Mouse (Mus musculus): Measurements from ENCODE around the gene Tmem150a.

Gene Tmem150a

DNA sequence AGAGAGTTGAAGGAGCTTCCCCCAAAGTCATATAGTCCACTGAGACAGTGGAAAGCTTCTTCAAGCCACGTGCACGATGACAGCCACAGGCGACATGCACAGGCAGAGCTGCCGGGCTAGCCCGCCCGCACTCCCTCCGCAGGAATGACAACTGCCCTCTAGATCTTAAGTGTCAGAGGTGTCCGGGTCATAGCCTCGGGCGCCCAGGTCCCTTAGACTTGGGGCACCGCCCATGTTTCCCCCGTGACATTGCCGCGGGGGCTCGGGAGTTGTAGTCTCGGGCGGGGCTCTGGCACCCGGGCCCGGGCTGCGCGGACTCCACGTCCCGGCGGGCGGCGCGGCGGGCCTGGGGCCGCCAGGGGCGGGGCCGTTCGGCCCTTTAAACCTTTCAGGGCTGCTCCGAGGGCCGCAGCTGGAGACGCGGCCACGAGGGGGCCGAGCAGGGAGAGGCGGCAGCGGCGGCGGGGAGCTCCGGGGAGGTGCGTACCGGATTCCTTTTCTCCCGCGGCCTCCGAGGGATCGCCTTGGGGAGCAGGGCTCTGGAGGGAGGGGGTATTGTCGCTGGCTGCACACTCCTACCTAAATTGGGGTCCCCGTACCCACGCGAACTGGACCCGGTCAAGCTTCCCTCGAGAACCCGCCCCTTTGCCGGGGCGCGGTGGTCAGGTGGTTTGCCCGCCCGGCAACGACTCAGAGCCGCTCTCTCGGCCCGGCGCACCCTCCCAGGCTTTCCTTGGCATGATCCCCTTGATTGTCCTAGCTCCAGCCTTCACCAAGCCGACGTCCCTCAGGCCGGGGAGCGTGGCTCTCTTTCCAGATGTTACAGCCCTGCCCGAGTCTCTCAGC is at the start of gene Tmem150a:
Tmem150a (plus strand) TSS at position 382 of the 846 bp plus-strand sequence.
- peak; percentile 62 to 73 for DNase-seq (ENCODE audit: low spot score in 2 of 2)

GRCm38 (mm10) chr6:72312198-72312597 is 43.0 kb upstream of the Tmem150a start:
- DNase-seq (ENCODE audit: low spot score in 2 of 2), result no peak

- no peak for DNase-seq (ENCODE audit: low spot score in 2 of 2)
Observed at GRCm38 (mm10) chr6:72313124-72313867, 42.0 kb upstream of the Tmem150a start.

- DNase-seq (ENCODE audit: low spot score in 2 of 2), result no peak
Observed at GRCm38 (mm10) chr6:72315384-72315783, 39.9 kb upstream of the Tmem150a start.

DNA sequence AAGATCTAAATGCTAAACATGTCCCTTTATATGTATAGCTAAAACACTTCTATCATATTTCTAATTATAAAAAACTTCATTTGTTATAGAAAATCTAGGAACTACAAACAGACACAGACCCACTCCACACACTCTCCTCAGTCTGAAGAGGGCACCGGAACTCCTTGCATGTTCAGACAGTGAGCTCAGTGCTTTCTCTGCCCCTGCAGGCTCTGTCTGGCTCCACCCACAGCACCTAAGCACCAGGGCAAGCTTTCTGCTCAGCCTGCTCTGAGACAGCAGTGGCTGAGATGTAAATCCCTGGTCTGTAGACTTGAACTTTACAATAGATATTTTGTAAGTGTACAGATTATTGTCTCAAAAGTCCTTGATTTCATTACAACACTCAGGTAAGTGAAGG is 39.2 kb upstream of the Tmem150a start:
- no peak for DNase-seq (ENCODE audit: low spot score in 2 of 2)

DNA sequence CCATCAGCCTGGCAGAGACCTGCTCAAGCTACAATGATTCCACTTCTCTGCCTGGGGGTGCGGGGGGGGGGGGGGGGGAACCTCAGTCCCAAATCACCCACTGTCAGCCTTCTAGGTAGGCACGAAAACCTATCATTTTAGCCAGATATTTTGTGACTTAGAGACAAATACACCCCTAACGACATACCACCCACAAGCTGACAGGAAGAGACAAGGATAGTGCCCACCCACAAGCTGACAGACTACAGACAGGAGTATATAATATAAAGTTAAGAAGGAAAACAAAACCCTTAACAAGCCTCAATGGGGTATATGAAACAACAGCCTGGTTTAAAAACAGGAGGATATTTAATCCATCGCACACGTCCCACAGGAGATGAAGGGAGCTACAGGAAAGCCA is 36.8 kb upstream of the Tmem150a start:
- DNase-seq (ENCODE audit: low spot score in 2 of 2), result no peak

- peak; percentile 21 to 41 for DNase-seq (ENCODE audit: low spot score in 2 of 2)
Observed at GRCm38 (mm10) chr6:72319019-72319418, 36.2 kb upstream of the Tmem150a start.

GRCm38 (mm10) chr6:72322936-72323335 is 32.3 kb upstream of the Tmem150a start:
- DNase-seq (ENCODE audit: low spot score in 2 of 2), result no peak

DNA sequence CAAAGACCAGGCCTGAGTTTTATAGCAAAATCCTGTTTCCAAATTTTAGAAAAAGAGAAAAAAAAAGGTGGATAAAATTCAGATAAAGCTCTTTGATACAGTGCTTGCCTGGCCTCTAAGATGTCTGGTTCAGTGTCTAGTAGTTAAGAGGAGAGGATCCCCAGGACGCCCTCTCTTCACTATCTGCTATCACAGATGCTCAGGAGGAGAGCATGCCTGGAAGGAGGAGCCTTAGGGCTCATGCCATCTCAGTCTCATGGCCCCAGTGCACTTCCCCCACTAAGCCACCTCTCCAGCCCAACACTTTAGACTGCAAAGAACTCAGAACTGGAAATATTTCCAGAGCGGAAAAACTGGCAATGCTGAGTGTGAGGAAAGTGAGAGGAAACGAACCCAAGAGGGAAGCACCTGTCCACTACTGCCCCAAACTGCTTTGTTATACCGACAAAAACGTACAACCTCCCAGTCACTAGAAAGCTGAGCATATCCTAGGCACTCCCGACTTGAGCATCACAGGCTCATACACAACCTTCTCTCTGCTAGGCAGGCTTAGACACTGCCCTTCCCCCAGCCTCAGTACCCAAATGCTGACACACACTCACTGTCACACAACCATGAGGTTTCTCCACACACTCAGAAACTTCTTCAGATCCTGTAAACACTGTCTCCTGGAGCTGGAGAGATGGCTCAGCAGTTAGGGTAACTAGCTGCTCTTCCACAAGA is 31.3 kb upstream of the Tmem150a start:
- no peak for DNase-seq (ENCODE audit: low spot score in 2 of 2)

DNA sequence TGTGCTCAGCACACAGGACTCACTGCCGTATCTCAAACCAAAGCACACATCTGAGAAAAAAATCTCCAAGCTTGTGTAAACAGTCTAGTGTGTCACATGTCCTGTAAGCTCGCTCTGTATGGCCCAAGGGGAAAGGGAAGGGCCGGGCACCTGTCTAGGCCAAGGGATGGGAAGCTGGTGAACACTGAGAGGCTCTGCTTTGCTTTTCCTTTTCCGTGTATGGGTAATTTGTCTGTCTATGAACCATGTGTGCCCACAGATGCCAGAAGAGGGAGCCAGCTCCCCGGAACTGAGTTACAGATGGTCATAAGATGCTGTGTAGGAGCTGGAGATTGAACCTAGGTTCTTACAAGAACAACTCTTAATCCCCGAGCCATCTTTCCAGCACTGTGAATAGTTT is 29.0 kb upstream of the Tmem150a start:
- DNase-seq (ENCODE audit: low spot score in 2 of 2), result peak; percentile 36 to 37

- DNase-seq (ENCODE audit: low spot score in 2 of 2), result no peak
Observed at GRCm38 (mm10) chr6:72329019-72329418, 26.2 kb upstream of the Tmem150a start.

DNA sequence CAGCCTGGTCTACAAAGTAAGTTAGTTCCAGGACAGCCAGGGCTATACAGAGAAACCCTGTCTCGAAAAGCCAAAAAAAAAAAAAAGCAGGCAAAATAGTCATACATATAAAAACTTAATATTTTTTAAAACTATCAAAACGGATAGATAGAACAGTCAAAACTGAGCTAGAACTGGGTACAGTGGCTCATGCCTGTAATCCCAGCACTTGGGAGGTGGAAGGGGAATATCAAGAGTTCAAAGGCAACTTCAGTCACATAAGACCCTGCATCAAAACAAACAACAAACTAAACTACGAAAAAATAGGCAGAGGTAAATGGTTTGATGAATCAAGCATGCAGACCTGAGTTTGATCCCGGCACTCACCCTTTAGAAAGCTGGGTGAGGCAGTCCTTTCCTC is 25.1 kb upstream of the Tmem150a start:
- no peak for DNase-seq (ENCODE audit: low spot score in 2 of 2)

DNA sequence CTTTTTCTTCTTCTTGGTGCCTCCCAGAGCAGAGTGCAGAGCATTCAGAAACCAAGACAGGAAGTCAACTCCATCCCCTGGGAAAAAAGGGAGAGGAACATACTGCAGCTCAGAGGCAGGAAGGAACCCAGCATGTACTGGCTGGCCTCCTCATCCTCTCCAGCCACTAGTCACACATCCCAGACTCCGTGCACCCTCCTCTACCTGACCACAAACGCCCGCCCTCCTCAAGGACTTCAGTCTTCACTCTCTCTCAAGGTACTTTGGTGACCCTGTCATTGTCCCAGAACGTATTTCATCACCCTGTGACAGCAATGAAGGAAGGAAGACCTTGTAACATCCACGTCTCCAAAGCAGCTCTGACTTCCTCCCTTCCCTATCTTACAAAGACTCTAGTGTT is 22.1 kb upstream of the Tmem150a start:
- DNase-seq (ENCODE audit: low spot score in 2 of 2), result no peak

DNA sequence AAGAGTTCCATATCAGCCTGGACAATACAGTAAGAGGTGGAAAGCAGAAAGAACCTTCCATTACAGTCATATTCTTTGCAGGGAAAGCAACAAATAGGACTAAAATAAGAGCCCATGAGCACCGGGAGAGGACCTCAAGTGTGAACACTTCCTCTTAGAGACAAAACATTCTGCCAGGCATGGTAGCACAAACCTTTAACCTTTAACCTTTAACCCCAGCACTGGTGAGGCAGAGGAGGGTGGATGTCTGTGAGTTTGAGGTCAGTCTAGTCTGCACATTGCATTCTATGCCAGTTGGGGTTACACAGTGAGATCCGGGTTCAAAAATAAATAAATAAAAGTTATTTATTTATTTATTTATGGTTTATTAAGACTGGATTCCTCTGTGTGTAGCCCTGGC is 14.8 kb upstream of the Tmem150a start:
- no peak for DNase-seq (ENCODE audit: low spot score in 2 of 2)

GRCm38 (mm10) chr6:72344396-72345073 is 10.7 kb upstream of the Tmem150a start:
- DNase-seq (ENCODE audit: low spot score in 2 of 2), result no peak

DNA sequence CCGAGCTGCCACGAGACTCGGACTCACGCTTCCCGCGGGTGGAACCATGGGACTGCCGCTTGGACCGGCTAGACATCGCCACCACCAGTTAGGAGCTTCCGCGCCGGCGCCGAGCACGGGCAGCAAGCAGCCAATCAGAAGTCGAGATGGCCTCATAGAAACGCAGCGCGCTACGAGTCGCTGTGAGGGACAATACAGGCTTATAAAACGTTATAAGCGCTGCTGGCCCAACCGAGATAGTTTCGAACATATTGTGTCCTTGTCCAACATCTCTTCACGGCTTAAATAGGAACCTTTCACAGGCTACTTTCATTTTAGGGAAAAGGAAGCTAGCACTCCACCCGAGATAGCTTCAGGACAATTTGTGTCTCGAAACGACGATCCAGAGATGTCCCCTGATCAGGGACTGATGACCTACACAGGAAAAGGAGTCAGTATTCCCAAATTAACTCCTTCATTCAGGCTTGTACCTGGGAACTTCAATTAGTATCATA is 10.1 kb upstream of the Tmem150a start, which contains the start of gene Usp39:
Usp39 (minus strand) TSS at position 111 of the 494 bp plus-strand sequence.
- DNase-seq (ENCODE audit: low spot score in 2 of 2), result peak; percentile 93 to 95

DNA sequence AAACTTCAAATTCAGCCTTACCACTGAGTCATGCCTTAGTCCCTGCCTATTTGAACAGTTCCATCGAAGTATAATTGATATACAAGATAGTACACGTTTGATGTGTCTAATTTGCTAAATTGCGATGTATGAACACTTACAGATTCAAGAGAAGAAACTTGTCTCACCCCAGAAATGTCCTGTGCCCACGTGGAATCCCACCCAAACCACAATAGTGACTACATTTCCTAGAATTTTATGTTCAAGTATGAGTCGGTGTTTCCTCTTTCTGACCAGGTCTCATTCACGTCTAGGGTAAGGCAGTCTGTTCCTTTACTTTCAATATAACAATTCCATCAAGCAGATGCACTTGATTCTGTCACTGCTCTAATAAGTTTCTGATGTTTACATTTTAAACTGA is 9.6 kb upstream of the Tmem150a start:
- DNase-seq (ENCODE audit: low spot score in 2 of 2), result no peak

DNA sequence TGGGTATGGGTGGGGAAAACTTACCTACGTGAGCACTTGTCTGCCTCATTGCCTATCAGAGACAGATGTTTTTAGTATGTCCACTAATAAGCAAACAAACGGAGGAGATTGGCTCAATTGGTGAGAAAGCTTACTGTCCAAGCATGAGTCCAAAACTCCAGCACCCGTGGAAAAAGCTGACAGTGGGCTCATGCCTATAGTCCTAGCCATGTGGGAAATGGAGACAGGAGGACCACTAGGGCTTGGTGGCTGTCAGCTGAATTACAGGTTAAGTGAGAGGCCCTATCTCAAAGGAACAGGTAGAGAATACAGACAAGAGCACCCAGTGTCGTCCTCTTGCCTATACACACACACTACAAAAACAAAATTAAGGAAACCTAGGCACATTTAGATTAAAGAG is 9.0 kb upstream of the Tmem150a start:
- no peak for DNase-seq (ENCODE audit: low spot score in 2 of 2)

DNA sequence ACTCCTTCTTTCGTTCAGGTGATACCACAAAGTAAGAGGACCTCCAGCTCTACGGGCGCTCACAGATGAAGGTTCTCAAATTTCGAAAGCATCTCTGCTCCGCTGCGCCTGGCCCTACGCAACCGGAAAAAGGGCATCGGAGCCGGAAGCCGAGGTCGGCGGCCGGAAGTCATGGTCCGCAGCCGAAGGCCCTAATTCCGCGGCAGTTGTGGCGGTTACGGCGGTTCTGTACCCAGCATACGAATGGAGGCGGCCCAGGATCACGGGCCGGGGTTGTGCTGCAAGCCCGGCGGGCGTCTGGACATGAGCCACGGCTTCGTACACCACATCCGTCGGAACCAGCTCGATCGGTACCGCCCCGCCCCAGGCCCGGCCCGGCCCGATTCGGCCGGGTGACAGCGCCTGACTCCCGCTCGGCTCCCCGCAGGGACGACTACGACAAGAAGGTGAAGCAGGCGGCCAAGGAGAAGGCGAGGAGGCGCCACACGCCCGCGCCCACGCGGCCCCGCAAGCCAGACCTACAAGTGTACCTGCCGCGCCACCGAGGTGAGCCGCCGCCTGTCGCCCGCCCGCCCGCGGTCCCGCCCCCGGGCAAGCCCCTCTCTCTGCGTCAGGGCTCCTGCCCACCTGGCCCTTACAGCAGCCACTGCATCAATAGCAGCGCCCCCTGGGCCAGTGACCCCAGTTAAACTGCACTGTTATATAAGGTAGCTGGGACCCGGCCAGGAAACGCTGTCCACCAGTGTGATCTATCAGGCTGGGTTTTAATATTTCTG is 7.9 kb upstream of the Tmem150a start, which contains the start of gene 0610030E20Rik:
0610030E20Rik (plus strand) TSS at position 152 of the 776 bp plus-strand sequence.
- DNase-seq (ENCODE audit: low spot score in 2 of 2), result peak; percentile 66 to 69

DNA sequence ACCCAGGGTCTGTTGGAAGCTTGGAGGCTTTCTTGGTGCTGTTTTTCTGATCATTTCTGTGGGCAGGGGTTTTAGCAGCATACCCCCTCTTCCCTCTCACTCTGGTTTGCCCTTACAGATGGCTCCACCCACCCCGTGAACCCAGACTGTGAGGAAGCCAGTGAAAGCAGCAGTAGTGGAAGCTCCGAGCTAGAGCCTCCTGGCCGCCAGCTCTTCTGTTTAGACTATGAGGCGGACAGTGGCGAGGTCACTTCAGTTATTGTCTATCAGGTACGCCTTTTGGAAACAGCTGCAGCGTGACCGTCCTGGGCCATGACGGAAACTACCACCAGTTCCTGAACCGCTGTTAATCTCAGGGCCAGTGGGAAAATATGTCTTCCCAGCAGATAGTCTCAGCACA is 6.8 kb upstream of the Tmem150a start:
- DNase-seq (ENCODE audit: low spot score in 2 of 2), result no peak

DNA sequence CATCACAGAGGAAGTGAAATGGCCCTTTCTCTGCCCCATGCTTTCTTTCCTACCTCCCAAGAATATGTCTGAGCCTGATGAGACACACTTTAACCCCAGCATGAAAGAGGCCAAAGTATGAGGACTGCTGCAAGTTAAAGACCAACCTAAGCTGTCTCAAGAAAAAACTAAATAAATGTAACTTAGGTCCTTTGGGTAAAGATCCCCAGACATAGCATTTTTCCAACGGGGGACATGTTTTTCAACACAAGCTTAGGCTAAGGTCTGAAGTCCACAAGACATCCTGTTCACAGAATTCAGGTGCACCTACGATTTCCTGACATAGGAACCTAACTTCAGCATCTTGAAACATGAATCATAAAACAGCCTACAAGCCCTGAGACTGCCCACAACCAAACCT is 5.0 kb upstream of the Tmem150a start:
- DNase-seq (ENCODE audit: low spot score in 2 of 2), result no peak
